Mouse (Mus musculus): ENCODE measurements around the gene Ranbp6.

Ranbp6 gene

DNA sequence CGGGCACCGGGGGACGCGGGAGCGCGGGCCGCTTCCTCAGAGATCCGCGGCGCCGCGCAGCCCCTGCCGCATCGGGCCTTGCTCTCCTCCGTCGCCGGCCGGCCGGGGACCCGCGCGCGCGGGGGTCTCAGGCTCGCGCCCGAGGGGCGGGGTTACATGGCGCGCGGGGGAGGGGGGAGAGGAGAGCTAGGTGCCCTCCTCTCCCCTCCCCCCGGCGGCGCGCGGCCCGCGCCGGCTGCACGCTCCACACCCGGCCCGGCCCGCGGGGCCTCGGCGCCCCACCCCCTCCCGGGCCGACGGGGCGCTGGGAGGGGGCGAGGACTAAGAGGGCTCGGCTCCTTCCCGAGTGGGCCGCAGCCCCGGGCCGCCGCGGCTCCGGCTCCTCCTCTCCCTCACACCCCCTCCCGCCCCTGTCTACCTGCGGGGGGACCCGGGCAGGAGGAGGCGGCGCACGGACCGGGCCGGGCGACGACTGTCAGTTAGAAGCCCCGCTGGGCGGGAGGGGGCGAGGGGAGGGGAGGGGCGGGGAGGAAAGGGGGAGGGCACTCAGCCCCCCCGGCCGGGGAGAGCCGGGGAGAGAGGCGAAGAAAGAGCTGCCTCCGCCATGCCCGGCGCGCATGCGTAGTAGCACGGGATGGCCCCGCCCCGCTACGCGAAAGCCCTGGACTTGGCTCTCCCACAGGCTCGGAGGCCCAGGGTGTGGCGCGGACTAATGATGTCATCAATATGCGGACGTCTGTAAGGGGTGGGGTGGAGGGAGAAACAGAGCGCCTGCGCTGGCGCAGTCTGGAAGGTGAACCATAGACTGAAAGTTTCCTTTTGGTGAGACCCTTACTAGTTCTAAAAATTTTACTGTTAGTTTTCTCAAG is 6.6 kb downstream of the Ranbp6 start, which contains the start of gene 9930021J03Rik:
9930021J03Rik (minus strand) TSS at position 73 of the 869 bp plus-strand sequence.
- DNase-seq (ENCODE audit: low spot score) = peak; percentile 99

DNA sequence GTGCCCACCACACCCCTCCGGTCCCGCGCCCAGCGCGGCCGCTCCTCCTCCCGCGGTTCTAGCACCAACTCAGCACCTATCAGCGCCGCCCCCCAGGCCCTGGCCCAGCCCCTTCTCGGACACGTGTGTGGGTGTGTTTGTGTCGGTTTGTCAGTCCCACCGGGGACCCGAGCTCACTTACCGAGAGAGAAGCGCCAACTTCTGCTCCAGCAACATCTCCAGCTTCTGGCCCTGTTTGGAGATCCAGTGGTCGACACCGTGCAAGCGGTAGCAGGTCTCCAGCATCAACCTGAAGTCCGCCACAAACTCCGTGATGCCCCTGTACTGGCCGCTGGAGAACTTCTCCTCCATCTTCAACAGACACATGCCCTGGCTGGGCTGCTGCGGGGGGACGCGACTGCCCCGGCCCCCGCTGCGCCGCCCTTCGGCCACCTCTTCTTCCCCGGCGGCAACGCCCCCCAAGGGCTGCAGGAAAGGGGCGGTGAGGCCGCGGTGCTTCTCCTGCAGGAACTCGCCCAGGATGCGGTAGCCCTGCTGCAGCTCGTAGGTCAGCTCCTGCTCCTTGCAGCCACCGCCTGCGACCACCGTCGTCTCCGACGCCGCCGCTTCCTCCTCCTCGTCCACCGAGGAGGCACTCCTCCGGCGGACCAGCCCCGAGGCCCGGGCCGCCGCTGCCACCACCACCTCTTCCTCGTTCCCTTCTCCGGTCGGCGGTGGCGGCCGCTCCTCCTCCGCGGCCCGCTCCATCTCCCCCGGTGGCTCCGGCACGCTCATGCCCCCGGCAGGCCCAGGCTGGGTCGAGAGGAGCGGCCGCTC is 7.5 kb downstream of the Ranbp6 start:
- peak; percentile 74 for DNase-seq (ENCODE audit: low spot score)

DNA sequence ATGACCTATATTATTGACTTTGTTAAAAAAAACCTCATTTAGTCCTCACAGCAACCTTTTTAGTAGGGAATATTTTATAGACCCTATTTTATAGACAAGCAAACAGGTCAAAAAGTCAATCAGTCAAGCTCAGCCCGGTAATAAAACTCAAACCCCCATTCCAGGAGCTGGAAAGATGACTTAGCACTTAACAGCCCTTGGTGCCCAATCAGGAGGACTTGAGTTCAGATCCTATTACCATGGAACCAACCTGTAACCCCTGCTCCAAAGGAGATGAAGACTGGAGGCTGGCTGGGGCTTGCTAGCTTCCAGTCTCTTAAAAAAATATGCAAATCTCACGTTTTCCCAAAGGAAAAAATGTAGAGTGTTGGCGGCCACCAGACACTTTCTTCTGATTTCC is 8.8 kb downstream of the Ranbp6 start:
- no peak for DNase-seq (ENCODE audit: low spot score)

DNA sequence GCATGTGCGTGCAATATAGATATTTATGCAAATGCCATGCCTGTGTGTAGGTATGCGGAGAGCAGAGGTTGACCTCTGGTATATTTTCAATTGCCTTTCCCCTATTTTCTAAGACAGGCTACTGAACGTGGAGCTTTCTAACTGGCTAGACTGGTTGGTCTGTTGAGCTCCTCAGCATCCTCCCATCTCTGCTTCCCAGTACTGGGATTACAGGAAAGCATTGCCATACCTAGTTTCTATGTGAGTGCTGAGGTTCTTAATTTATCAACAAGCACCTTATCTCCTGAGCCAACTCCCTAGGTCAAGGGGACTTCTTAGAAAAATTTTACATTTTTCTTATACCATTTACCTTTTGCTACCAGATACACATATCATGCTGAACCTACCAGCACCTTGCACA is 15.4 kb downstream of the Ranbp6 start:
- DNase-seq (ENCODE audit: low spot score) = no peak

DNA sequence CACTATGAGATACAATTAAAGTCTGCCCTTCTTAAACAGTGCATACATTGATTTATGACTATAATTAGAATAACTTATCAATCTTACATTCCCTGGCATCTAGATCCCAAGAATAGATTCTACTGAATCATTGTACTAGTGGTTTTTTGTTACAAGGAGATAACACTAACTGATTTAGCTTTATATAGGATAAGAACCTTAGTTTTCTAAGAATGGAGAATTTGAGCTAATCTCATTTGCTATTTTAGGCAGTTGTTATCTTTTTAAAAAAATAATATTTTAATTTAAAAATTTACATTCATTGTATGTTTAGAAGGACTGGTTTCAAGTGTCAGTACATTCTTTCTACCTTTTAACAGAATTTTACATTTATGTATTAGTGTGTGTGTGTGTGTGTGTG is 24.8 kb downstream of the Ranbp6 start:
- DNase-seq (ENCODE audit: low spot score) = no peak

DNA sequence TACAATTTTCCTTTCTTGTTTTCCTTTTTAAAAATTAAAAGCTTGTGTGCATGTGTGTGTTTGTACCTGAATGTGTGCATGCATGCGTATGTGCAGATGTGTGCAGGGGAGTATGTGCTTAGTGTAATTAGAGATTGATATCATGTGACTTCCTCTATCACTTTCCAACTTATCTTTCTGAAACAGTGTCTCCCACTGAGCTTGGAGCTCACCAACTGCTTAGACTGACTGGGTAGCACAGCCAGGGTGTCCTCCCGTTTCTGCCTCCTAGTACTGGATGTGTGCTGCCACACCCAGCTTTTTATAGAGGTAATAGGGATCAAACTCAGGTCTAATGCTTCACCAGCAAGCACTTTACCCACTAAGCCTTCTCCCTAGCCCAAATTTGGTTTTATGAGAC is 29.9 kb downstream of the Ranbp6 start:
- no peak for DNase-seq (ENCODE audit: low spot score)

Data from lung, postnatal 25 days (tissue).